Mouse (Mus musculus): ENCODE results near the gene Mllt10.

DNA sequence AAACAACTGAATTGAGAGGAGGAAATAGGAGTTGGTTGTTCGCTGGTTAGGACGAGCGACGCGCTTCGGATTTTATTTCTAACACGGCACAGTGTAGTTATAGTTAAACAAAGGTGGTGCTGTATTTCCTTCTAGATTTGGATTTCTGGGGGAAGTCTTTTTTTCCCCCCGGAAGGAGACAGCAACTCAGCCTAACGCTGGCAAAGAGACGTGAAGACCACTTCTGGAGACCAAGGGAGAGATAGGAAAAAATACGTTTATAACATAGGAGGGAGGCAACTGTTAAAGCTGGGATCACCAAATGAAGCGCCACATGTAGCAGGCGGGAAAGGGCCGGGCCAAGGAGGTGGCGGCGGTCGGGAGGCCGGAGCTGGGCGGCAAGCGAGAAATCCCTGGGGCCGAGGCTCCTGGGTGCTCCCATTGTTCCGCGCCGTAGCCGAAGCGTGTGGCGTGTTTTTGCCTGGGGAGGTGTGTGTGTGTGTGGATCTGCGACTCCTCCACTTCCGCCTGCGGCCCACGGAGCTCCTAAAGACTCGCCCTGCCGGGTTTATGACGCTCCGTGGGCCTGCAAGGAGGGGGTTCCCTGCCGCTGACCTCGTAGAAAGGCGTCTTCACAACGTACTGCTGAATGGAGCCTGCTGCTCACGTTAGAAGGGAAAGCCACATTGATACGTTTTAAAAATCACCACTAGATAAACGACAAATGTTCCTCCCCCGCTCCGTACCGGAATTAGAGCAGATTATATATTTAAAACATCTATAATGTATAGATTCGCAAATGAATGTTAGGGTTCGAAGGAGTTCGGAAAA, 2.5 kb downstream of the Mllt10 start:
- TF ChIP-seq CTCF (IDR thresholded peaks at IDR 0.05; ENCODE audit: low read depth) = no peak
- TF ChIP-seq EP300 (IDR thresholded peaks at IDR 0.05; ENCODE audit: low read depth) = no peak

Data from liver, postnatal 0 days (tissue).